Mouse (Mus musculus): Measurements from ENCODE around the gene Vps26a.

Vps26a gene

GRCm38 (mm10) chr10:62412906-62413605 is 73.5 kb downstream of the Vps26a start:
- DNase-seq = no peak

GRCm38 (mm10) chr10:62411431-62412410 is 74.9 kb downstream of the Vps26a start:
- peak; percentile 41 for DNase-seq

GRCm38 (mm10) chr10:62410943-62411342 is 75.7 kb downstream of the Vps26a start:
- peak; percentile 74 for DNase-seq

All from cerebellum, adult 11-12 months (tissue).